Mouse (Mus musculus): ENCODE data around the gene Olfr218.
"Not testable (repeated sequence)": the region's sequence is repeated elsewhere in the genome, so short reads cannot be mapped to it uniquely, and the experiment has no call there.

Gene Olfr218

GRCm38 (mm10) chr1:173197508-173197907 is at the start of gene Olfr218:
Olfr218 (plus strand) TSS chr1:173197808.
- DNase-seq: no peak

- no peak for DNase-seq
Observed at GRCm38 (mm10) chr1:173174154-173174842, 23.3 kb upstream of the Olfr218 start.

- DNase-seq: no peak
Observed at GRCm38 (mm10) chr1:173190540-173190939, 7.1 kb upstream of the Olfr218 start, which contains the start of gene Olfr1406. Olfr1406 (minus strand) TSS chr1:173190640.

GRCm38 (mm10) chr1:173192059-173192458 is 5.5 kb upstream of the Olfr218 start:
- no peak for DNase-seq

GRCm38 (mm10) chr1:173196359-173196758 is 1.2 kb upstream of the Olfr218 start:
- DNase-seq: no peak

GRCm38 (mm10) chr1:173212092-173212491 is 14.5 kb downstream of the Olfr218 start, which contains the start of gene Olfr1404:
Olfr1404 (plus strand) TSS chr1:173212392.
- no peak for DNase-seq

GRCm38 (mm10) chr1:173216481-173216880 is 18.9 kb downstream of the Olfr218 start:
- no peak for DNase-seq

GRCm38 (mm10) chr1:173227081-173227480 is 29.5 kb downstream of the Olfr218 start, which contains the start of gene Fcer1a:
Fcer1a (minus strand) TSS chr1:173227214.
- DNase-seq: no peak

- DNase-seq: not testable (repeated sequence)
Observed at GRCm38 (mm10) chr1:173237004-173237403, 39.4 kb downstream of the Olfr218 start.

GRCm38 (mm10) chr1:173249888-173250287 is 52.3 kb downstream of the Olfr218 start:
- no peak for DNase-seq

Measured in kidney, postnatal 4 days (tissue).